Mouse (Mus musculus): ENCODE measurements around the gene Cd2. TPM values are rescaled to one million over a fixed set of nuclear protein-coding genes. Genes with fewer than 3 reads are reported as not detected.

Gene Cd2
- polyA plus RNA-seq, 1 experiment from 2014 or later = not detected

DNA sequence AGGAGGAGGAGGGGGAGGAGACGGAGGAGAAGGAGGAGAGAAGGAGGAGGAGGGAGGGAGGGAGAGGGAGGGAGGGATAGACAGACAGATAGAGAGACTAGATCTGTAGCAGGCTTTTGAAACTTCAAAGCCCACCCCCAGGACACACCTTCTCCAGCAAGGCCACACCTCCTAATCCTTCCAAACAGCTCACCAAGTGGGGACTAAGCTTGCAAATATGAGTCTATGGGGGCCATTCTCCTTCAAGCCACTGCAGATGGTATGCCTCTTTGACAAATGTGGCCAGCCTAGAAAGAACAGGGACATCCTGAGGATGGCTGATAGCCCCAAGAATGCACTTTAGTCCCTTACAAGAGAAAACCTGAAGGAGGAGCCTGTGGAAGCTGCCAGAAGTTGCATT is 15.6 kb downstream of the Cd2 start:
- Histone ChIP-seq H3K9me3 (ENCODE audit: control insufficient read depth, low read length) (no peaks in the 10 kb centered on the region), H3K9ac (ENCODE audit: low read depth, low read length) (no peak overlapping the region), H3K27me3 (replicated peaks; ENCODE audit: control insufficient read depth, insufficient read depth, low read length) (no peaks in the 10 kb centered on the region), H3K27ac (ENCODE audit: low read depth, low read length) (no peak overlapping the region), H3K4me1 (replicated peaks; ENCODE audit: control insufficient read depth, insufficient read depth, low read length) (no peaks in the 10 kb centered on the region), H3K4me2 (no peak overlapping the region), H3K4me3 (ENCODE audit: low read depth, low read length) (no peak overlapping the region), H3K36me3 (ENCODE audit: control insufficient read depth, insufficient read depth, low read length) (no peaks in the 10 kb centered on the region)
- WGBS = 75% methylated on average over 1 of the region's 1 CpGs
- ATAC-seq (replicated peaks; ENCODE audit: low FRiP score) (no peak), DNase-seq (ENCODE audit: low spot score) (no peak)

DNA sequence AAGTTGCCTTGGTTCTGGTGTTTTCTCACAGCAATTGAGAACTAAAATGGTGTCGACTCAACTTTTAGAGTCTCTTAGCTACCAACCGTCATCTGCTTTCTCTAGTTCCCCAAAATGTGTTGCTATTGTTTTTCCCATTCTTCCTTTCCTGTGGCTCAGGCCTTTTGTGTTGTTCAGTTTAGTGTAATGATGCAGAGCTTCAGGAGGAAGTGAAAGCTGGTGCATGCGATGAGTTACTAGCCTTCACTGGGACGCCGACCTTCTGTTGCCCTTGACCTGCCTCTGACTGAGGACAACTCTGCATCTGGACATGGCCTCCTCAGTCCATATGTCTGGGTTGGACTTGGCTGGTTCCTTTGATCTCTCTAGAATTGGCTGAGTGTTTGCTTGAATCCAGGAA is 16.9 kb downstream of the Cd2 start:
- Histone ChIP-seq H3K9ac (ENCODE audit: low read depth, low read length) (no peak overlapping the region), H3K4me1 (replicated peaks; ENCODE audit: control insufficient read depth, insufficient read depth, low read length) (no peaks in the 10 kb centered on the region), H3K9me3 (ENCODE audit: control insufficient read depth, low read length) (no peaks in the 10 kb centered on the region), H3K27ac (ENCODE audit: low read depth, low read length) (no peak overlapping the region), H3K4me2 (no peak overlapping the region), H3K27me3 (replicated peaks; ENCODE audit: control insufficient read depth, insufficient read depth, low read length) (no peaks in the 10 kb centered on the region), H3K4me3 (ENCODE audit: low read depth, low read length) (no peak overlapping the region), H3K36me3 (ENCODE audit: control insufficient read depth, insufficient read depth, low read length) (no peaks in the 10 kb centered on the region)
- DNase-seq (ENCODE audit: low spot score) = no peak
- ATAC-seq (replicated peaks; ENCODE audit: low FRiP score) = no peak
- 82% methylated on average over 5 of the region's 5 CpGs for WGBS

DNA sequence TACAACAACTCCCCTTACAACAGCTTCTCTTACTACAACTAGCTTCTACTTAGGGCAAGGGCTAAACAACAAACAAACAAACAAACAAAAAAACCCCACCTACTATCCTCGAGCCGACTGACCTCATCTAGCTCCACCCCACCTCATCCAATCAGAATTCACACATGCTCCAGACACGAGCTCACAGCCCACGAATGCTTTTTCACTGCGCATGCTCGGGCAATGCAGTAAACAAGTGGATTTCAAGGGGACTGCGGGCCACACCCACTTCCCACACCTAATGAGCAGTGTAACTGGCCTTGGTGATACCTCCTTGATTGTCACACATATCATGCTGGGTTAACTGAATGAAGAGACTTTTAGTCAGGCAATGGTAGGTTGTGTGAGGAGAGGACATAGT is 19.4 kb downstream of the Cd2 start:
- no peaks in the 10 kb centered on the region for H3K36me3 ChIP-seq (ENCODE audit: control insufficient read depth, insufficient read depth, low read length)
- 79% methylated on average over 7 of the region's 7 CpGs for WGBS
- H3K4me2 ChIP-seq = no peak overlapping the region
- no peak overlapping the region for H3K9ac ChIP-seq (ENCODE audit: low read depth, low read length)
- H3K27me3 ChIP-seq (replicated peaks; ENCODE audit: control insufficient read depth, insufficient read depth, low read length) = no peaks in the 10 kb centered on the region
- no peaks in the 10 kb centered on the region for H3K4me1 ChIP-seq (replicated peaks; ENCODE audit: control insufficient read depth, insufficient read depth, low read length)
- ATAC-seq (replicated peaks; ENCODE audit: low FRiP score) (no peak), DNase-seq (ENCODE audit: low spot score) (no peak)
- no peaks in the 10 kb centered on the region for H3K9me3 ChIP-seq (ENCODE audit: control insufficient read depth, low read length)
- no peak overlapping the region for H3K27ac ChIP-seq (ENCODE audit: low read depth, low read length)
- no peak overlapping the region for H3K4me3 ChIP-seq (ENCODE audit: low read depth, low read length)

DNA sequence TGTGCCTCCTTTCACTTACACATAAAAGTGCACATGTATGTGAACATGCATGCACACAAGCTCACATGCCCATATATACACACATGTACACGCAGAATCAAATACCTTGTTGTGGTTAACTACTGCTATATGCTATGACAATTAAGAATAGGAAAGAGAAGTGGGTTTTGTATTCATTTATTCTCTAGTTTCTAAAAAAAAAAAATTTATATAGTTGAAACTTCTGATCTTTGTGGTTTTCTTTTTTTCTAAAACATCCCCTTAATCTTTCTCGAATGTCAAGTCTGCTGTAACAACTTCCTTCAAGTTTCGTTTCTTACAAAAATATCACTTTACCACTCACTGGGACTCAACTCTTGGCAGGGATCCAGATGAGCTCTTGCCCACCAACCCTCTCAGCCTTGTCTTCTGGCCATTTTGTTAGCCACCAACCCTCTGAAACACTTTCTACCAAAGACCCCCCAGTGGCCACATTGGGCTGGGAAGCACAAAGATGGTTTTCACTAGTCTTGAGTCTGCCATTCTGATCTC is 22.1 kb downstream of the Cd2 start:
- Histone ChIP-seq H3K9me3 (ENCODE audit: control insufficient read depth, low read length) (no peaks in the 10 kb centered on the region), H3K9ac (ENCODE audit: low read depth, low read length) (no peak overlapping the region), H3K4me2 (no peak overlapping the region), H3K4me1 (replicated peaks; ENCODE audit: control insufficient read depth, insufficient read depth, low read length) (no peaks in the 10 kb centered on the region), H3K27ac (ENCODE audit: low read depth, low read length) (no peak overlapping the region), H3K36me3 (ENCODE audit: control insufficient read depth, insufficient read depth, low read length) (no peaks in the 10 kb centered on the region), H3K4me3 (ENCODE audit: low read depth, low read length) (no peak overlapping the region), H3K27me3 (replicated peaks; ENCODE audit: control insufficient read depth, insufficient read depth, low read length) (no peaks in the 10 kb centered on the region)
- ATAC-seq (replicated peaks; ENCODE audit: low FRiP score) = no peak
- no peak for DNase-seq (ENCODE audit: low spot score)
- WGBS = 75% methylated on average over 3 of the region's 3 CpGs

DNA sequence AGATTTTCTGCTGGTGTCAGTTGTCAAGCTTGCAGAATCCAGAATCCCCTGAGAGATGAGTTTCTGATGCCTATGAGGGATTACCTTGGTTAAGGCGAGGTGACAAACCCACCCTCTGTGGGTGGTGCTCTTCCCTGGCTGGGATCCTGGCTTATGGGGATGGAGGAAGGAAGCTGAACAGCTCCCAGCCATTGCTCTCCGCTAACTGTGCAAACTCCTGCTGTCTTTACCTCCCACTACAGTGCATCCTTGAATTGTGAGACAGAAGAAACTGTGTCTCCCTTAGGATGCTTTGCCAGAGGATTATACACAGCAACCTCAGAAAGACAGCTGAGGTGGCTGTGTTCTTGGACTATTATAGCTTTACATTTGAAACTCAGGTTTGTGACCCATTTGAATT is 28.8 kb downstream of the Cd2 start:
- Histone ChIP-seq H3K4me1 (replicated peaks; ENCODE audit: control insufficient read depth, insufficient read depth, low read length) (no peaks in the 10 kb centered on the region), H3K4me2 (no peak overlapping the region), H3K9ac (ENCODE audit: low read depth, low read length) (no peak overlapping the region), H3K4me3 (ENCODE audit: low read depth, low read length) (no peak overlapping the region), H3K27ac (ENCODE audit: low read depth, low read length) (no peak overlapping the region), H3K27me3 (replicated peaks; ENCODE audit: control insufficient read depth, insufficient read depth, low read length) (no peaks in the 10 kb centered on the region), H3K36me3 (ENCODE audit: control insufficient read depth, insufficient read depth, low read length) (no peaks in the 10 kb centered on the region), H3K9me3 (ENCODE audit: control insufficient read depth, low read length) (no peaks in the 10 kb centered on the region)
- ATAC-seq (replicated peaks; ENCODE audit: low FRiP score) (no peak), DNase-seq (ENCODE audit: low spot score) (no peak)
- 37% methylated on average over 2 of the region's 2 CpGs for WGBS

DNA sequence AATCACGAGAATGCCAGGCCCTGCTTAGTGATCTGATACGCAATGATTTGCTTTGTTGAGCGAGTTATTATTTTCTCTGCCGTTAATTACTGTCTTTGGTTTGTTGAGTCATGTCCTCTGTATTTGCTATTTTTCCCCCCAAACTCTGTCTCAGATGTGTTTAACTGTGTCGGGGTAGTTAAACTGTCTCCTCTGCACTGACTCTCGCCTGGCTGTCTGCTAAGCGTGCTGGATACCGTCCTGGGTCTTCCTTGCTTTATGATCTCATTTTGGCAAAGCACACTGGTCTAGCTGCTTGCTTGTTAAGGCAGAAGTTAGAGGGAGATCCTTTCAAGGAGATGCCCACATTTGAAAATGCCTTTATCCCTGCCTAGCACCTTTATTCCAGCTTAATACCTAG is 31.6 kb downstream of the Cd2 start:
- H3K27ac ChIP-seq (ENCODE audit: low read depth, low read length) = no peak overlapping the region

DNA sequence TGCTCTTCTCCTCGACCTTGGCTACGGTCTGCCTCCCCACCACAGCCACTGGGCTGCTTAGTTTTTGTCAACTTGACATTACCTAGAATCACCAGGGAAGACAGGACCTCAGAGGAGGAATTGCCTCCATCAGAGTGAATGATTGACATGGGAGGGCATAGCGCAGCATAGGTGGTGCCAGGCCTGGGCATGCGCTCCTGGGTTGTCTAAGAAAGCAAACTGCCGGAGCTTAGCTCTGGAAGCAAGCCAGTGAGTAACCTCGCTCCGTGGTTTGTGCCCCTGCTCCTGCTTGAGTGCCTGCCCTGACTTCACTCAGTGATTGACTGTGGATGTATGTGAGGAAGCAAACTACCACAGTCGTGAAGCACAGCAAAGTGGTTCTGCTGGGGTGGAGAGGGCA is 35.6 kb downstream of the Cd2 start:
- Histone ChIP-seq H3K9ac (ENCODE audit: low read depth, low read length) (no peak overlapping the region), H3K4me3 (ENCODE audit: low read depth, low read length) (no peak overlapping the region), H3K36me3 (ENCODE audit: control insufficient read depth, insufficient read depth, low read length) (no peaks in the 10 kb centered on the region), H3K4me1 (replicated peaks; ENCODE audit: control insufficient read depth, insufficient read depth, low read length) (no peaks in the 10 kb centered on the region), H3K4me2 (no peak overlapping the region), H3K27ac (ENCODE audit: low read depth, low read length) (no peak overlapping the region), H3K9me3 (ENCODE audit: control insufficient read depth, low read length) (no peaks in the 10 kb centered on the region), H3K27me3 (replicated peaks; ENCODE audit: control insufficient read depth, insufficient read depth, low read length) (no peaks in the 10 kb centered on the region)
- 81% methylated on average over 8 of the region's 8 CpGs for WGBS
- no peak for DNase-seq (ENCODE audit: low spot score)
- no peak for ATAC-seq (replicated peaks; ENCODE audit: low FRiP score)

More for the DNA sequence above, 31.6 kb downstream of the Cd2 start:
- no peak for DNase-seq (ENCODE audit: low spot score)
- Histone ChIP-seq H3K9ac (ENCODE audit: low read depth, low read length) (no peak overlapping the region), H3K4me2 (no peak overlapping the region), H3K9me3 (ENCODE audit: control insufficient read depth, low read length) (no peaks in the 10 kb centered on the region), H3K4me1 (replicated peaks; ENCODE audit: control insufficient read depth, insufficient read depth, low read length) (no peaks in the 10 kb centered on the region), H3K27me3 (replicated peaks; ENCODE audit: control insufficient read depth, insufficient read depth, low read length) (no peaks in the 10 kb centered on the region), H3K4me3 (ENCODE audit: low read depth, low read length) (no peak overlapping the region), H3K36me3 (ENCODE audit: control insufficient read depth, insufficient read depth, low read length) (no peaks in the 10 kb centered on the region)
- 84% methylated on average over 8 of the region's 8 CpGs for WGBS
- ATAC-seq (replicated peaks; ENCODE audit: low FRiP score) = no peak

DNA sequence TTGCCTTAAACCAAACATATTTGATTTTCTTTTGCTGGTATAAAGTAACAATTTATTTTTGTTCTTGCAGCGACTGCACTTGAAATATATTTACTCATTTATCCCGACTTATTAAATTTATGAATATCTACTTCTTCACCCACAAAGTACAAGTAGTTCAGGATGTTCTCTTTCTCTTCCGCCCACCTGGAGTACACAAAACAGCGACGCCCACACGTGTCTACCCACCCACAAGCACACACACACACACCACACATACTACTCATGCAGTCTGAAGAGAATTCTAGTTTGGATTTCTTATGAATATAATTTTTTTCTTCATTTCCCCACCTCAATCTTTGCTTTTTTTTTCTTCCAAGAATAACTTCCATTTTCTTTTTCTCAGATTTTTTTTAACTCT is 37.9 kb downstream of the Cd2 start:
- WGBS = 78% methylated on average over 6 of the region's 6 CpGs

DNA sequence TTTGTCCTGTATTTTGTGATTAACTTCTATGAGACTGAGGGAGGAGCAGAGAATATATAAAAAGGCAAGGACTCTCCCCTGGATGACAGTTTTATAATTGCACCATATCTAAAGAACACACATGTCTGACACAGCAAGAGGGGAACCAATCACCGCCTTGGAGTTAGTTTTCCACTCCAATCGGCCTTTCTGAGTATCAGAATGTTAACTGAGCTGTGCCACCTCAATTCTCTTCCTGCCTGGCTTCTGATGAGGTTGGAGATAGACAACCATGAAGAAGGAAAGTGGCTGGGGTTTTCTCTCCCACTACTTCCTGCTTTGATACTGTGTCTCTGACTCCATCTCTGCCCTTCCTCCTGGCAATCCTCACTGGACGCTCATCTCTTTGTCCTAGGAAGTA is 42.5 kb downstream of the Cd2 start:
- H3K4me1 ChIP-seq (replicated peaks; ENCODE audit: control insufficient read depth, insufficient read depth, low read length) = no peaks in the 10 kb centered on the region
- H3K4me2 ChIP-seq = no peak overlapping the region
- no peak overlapping the region for H3K9ac ChIP-seq (ENCODE audit: low read depth, low read length)
- WGBS = 52% methylated on average over 3 of the region's 3 CpGs
- ATAC-seq (replicated peaks; ENCODE audit: low FRiP score) (no peak), DNase-seq (ENCODE audit: low spot score) (no peak)
- H3K27ac ChIP-seq (ENCODE audit: low read depth, low read length) = no peak overlapping the region
- H3K27me3 ChIP-seq (replicated peaks; ENCODE audit: control insufficient read depth, insufficient read depth, low read length) = no peaks in the 10 kb centered on the region
- no peak overlapping the region for H3K4me3 ChIP-seq (ENCODE audit: low read depth, low read length)
- H3K36me3 ChIP-seq (ENCODE audit: control insufficient read depth, insufficient read depth, low read length) = no peaks in the 10 kb centered on the region
- H3K9me3 ChIP-seq (ENCODE audit: control insufficient read depth, low read length) = no peaks in the 10 kb centered on the region

More for the DNA sequence above, 37.9 kb downstream of the Cd2 start:
- no peak for DNase-seq (ENCODE audit: low spot score)
- H3K4me1 ChIP-seq (replicated peaks; ENCODE audit: control insufficient read depth, insufficient read depth, low read length) = no peaks in the 10 kb centered on the region
- H3K4me2 ChIP-seq = no peak overlapping the region
- H3K36me3 ChIP-seq (ENCODE audit: control insufficient read depth, insufficient read depth, low read length) = no peaks in the 10 kb centered on the region
- no peak for ATAC-seq (replicated peaks; ENCODE audit: low FRiP score)
- no peak overlapping the region for H3K27ac ChIP-seq (ENCODE audit: low read depth, low read length)
- H3K9me3 ChIP-seq (ENCODE audit: control insufficient read depth, low read length) = no peaks in the 10 kb centered on the region
- H3K4me3 ChIP-seq (ENCODE audit: low read depth, low read length) = no peak overlapping the region
- no peaks in the 10 kb centered on the region for H3K27me3 ChIP-seq (replicated peaks; ENCODE audit: control insufficient read depth, insufficient read depth, low read length)
- H3K9ac ChIP-seq (ENCODE audit: low read depth, low read length) = no peak overlapping the region

All from liver, embryonic 11.5 days (tissue).